Mouse (Mus musculus) spleen, postnatal 14 days (tissue): Measurements from ENCODE around the gene Sik3.

Experiments
- DNase-seq, 2 experiments: peaks; one replicate each; pipeline ENCODE4 v3.0.0; 2021 to 2022; ENCODE audit warnings: low spot score in 2 of 2

Sik3 gene

DNA sequence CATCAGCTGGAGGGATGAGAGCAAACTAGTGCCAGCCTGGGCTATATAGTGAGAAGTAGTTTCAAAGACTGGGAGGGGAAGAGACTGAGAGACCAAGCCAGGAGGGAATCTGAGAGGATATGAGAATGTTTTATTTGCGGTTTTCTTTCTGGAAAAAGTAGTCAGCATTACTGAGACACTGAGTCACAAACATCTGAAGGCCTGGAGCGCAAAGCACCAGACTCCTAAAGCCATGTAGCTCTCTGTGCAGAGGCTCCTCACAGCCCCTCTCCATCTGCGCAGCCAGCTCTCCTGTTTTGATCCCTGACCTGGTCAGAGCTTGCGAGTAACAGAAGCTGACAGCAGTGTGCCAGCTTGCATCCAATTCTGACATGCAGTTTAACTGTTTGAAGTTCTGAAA is 175.8 kb downstream of the Sik3 start:
- no peak for DNase-seq

DNA sequence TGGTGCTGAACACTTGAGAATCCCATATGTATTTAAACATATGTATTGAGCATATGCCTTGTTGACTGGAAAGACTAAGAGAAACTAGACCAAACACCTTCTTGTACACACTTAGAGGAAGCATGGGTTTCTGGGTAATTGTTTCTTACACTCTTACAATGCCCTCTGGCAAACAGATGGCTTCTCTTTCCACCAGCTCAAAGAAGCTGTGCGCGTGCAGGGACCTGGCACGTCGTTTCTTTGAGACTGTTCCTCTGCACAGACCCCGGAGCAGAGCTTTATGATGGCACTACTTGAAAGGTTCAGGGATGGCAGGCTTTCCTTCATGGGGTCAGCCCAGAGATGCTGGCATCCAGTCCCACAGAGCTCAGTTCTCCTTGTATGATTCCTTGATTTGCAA is 176.3 kb downstream of the Sik3 start:
- DNase-seq = no peak

- no peak for DNase-seq
These were observed 176.8 kb downstream of the Sik3 start for GRCm38 (mm10) chr9:46189381-46189780.

GRCm38 (mm10) chr9:46191234-46191633 is 178.6 kb downstream of the Sik3 start:
- DNase-seq = no peak

DNA sequence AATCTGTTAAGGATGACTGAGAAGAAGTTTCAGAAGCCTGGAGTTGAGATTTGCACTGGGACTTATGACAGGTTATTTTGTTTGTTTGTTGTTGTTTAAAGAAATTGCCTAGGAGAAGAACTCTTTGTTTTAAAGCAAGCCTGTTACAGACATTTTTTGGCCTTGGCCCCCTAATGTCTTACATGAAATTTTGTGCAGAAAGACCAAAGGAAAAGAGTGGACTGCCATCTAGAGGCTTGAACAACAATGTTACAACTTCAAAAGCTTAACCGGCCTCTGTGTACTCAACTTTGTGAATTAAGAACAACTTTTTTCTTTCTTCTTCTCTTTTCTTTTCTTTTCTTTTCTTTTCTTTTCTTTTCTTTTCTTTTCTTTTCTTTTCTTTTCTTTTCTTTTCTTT is 179.0 kb downstream of the Sik3 start:
- DNase-seq = no peak

- no peak for DNase-seq
These were observed 180.0 kb downstream of the Sik3 start for GRCm38 (mm10) chr9:46192642-46193041.

DNA sequence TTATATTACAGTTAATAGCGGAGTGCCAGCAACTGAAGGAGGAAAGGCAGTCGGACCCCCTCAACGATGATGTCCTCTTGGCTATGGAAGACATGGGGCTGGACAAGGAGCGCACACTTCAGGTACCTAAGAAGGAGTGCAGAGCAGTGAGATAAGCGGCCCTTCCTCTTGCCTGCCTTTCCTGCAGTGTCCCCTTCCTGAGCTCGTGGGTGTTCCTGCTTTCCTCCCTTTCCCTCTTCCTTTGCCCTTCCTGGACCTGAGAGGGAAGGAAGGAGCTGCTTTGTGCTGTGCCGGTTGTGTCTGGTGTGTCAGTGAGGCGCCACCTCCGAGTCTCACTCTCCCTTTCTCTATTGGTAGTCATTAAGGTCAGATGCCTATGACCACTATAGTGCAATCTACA is 182.2 kb downstream of the Sik3 start:
- DNase-seq = no peak

DNA sequence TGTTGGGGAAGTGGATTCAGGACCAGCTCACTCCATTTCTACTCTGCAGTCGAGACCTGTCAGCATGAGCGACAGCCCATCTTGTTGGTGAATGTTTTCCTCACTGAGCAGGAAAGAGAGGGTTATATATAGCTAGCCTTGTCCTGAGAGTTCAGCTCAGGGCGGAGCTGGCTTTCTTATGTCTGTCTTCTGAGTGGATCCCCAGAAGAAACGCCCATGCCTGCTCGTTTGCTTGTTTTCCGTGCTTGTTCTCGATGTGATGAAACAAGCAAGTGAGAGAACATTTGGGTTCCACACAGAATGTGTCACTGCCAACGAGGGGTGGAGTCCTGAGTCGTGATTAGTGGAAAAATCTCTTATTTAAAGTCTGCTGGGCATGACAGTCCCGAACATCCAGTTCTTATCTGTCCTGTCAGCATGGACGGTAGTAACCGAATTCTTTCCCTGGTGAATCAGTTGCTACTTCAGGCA is 184.1 kb downstream of the Sik3 start:
- no peak for DNase-seq

DNA sequence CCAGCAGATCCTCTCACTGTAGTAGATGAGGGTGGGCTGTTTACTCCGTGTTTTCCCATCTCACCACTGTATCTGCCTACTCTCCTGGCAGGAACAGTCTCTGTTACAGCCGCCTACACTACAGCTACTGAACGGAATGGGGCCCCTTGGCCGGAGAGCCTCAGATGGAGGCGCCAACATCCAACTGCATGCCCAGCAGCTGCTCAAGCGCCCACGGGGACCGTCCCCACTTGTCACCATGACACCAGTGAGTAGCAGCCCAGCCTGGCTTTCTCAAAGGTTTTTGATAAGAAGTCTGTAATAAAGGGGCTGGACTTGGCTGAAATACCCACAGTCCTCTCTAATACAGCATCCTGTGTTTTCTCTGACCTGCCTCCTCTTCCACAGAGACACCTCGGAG is 185.8 kb downstream of the Sik3 start:
- DNase-seq = no peak

- DNase-seq = no peak
These were observed 186.3 kb downstream of the Sik3 start for GRCm38 (mm10) chr9:46198936-46199335.

GRCm38 (mm10) chr9:46199609-46200008 is 187.0 kb downstream of the Sik3 start:
- DNase-seq = no peak

- DNase-seq = no peak
These were observed 194.3 kb downstream of the Sik3 start for GRCm38 (mm10) chr9:46206834-46207500.

GRCm38 (mm10) chr9:46207501-46207869 is 194.9 kb downstream of the Sik3 start:
- no peak for DNase-seq

DNA sequence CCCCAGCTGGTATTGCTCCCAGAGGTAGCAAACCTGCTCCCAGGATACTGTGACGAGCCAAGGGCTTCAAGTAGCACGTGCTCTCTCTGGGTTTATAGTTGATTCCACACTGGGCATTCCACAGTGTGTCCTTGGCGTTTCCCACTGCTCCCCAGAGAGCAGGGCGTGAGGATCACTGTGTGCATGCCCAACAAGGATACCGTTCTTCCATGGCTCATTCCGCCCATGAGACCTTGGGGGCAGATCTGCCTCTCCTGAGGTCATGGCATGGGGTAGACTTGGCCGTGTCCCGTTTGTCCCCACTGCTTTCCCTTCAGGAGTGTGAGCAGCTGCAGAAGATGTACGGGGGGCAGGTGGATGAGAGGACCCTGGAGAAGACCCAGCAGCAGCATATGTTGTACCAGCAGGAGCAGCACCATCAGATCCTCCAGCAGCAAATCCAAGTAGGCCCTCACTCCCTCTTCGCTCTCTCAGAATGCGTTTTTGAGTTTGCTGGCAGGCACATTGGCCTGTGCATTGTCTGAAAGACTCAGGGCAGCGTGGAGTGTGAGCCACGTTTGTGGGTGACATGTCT is 195.9 kb downstream of the Sik3 start:
- DNase-seq = no peak

- DNase-seq = no peak
These were observed 197.9 kb downstream of the Sik3 start for GRCm38 (mm10) chr9:46210473-46210872.

DNA sequence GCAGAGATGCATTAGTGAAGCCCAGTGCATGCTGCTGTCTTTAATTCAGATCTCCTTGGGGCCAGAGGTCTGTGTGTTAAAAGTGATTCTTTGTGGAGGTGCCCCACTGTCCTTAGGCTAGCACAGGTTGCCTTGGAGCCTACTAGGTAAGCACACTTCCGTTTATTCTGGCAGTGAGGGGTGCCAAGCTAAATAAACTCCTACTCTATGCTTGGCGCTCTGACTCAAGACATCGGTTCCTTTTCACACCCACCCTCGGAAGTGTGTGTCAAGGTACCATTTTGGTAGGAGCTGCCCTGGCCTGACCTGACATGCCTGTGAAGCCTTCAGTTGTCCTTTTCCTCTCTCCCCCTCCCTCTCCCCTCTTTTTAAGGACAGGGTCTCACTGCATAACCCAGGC is 201.7 kb downstream of the Sik3 start:
- DNase-seq = no peak

- no peak for DNase-seq
These were observed 202.3 kb downstream of the Sik3 start for GRCm38 (mm10) chr9:46214946-46215337.

- DNase-seq = no peak
These were observed 203.0 kb downstream of the Sik3 start for GRCm38 (mm10) chr9:46215338-46216322.

DNA sequence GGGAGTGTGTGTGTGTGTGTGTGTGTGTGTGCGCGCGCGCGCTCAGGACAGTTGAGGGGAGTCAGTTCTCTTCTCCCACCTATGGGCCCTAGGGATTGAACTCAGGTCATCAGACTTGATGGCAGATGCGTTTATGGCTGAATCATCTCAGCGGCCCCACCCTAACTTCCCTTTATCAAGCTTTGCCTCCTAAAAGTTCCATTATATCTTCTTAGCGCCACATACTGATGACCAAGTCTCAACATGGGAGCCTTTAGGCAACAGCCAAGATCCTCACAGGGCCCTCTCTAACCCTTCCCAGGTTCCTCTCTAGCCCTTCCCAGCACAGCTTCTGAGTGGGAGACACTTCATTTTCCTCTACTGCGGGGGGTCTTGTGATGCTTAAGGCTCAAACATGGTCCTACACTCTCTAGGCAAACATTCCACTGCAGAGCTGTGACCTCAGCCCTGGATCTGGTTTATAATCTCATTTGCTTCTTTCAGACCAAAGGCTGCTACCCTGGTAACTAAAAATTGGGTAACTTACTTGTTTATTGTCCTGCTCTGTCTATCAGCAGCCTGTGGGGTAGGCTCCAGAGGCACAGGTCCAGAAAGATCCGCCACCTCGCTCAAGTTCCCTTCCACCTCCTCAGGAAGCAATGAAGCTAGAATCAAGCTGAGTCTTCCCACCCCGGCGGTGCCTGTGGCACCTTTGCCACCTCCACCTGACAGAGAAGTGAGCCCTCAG is 204.3 kb downstream of the Sik3 start:
- no peak for DNase-seq

GRCm38 (mm10) chr9:46218176-46218575 is 205.6 kb downstream of the Sik3 start:
- no peak for DNase-seq

GRCm38 (mm10) chr9:46223090-46223489 is 210.5 kb downstream of the Sik3 start:
- DNase-seq = no peak

GRCm38 (mm10) chr9:46224101-46224500 is 211.5 kb downstream of the Sik3 start:
- no peak for DNase-seq
